Mouse (Mus musculus) cortical plate, adult 2 months (tissue): ENCODE data around the gene Myog.

Experiments used
- CTCF ChIP-seq: fragments of 200-500 bp; IDR thresholded peaks from 2 replicates; pipeline ENCODE4 v1.5.1; 2011; ENCODE audit warnings: mild to moderate bottlenecking, control low read depth, low read length; ENCODE audit not compliant: insufficient read depth; ENCODE audit errors: extremely low read depth
- POLR2A ChIP-seq: fragments of 200-500 bp; IDR thresholded peaks from 2 replicates; pipeline ENCODE4 v1.6.1; 2011; ENCODE audit warnings: mild to moderate bottlenecking, low read length, control low read depth; ENCODE audit not compliant: insufficient read depth; ENCODE audit errors: extremely low read depth

DNA sequence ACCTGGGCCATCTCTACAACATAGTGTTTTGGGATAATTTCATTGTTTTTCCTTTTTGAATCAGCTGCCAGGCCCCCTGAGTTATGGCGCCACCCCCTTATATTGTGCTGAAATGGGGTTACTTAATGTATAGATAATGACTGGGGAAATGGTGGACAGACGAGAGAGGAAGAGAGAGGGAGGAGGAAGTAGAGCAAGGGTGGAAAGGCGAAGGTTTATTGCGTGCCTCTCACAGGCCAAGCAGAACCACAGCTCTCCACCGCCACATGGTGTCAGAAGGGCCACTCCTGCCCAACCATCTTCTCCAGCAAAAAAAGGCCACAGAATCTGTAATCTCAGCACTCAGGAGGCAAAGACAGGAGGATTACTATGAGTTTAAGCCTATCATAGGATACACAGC, 25.4 kb downstream of the Myog start:
- TF ChIP-seq CTCF (no peak), POLR2A (no peak)
